Mouse (Mus musculus) Muller cell, postnatal 12 days (primary cell): Measurements from ENCODE around the gene Olfr1116.
"Not testable (repeated sequence)": the region's sequence is repeated elsewhere in the genome, so short reads cannot be mapped to it uniquely, and the experiment has no call there.

ENCODE experiments used
- DNase-seq: peaks from one replicate; pipeline ENCODE4 v3.0.0-alpha.2; 2015; ENCODE audit errors: inconsistent ontology term

The Olfr1116 gene

GRCm38 (mm10) chr2:87267234-87267633 lies at the start of gene Olfr1116:
Gene Olfr1116 (plus strand): TSS chr2:87267534.
- no peak for DNase-seq

DNA sequence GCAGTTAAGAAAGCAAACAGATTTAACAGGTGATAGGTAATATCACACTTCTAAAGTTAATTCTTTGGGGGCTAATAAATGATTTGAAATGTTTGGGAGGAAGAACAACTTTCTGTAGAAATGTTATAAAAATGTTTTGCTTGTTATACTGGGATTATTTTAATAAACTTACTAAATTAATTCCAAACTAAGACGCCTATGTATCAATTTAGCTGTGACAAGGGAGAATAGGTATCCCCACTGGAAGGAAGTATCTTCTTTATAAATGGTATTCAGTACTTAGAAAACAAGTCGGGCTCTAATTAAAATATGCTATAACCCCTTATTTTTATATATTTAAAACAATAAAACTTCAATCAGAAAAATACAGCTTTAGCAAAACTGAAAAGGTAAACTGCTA lies 19.6 kb upstream of the Olfr1116 start, which contains the start of gene Olfr1115:
Gene Olfr1115, plus strand, starts transcription at position 301 of the 400 bp plus-strand sequence.
- DNase-seq, result no peak

GRCm38 (mm10) chr2:87293977-87294376 lies 26.6 kb downstream of the Olfr1116 start:
- not testable (repeated sequence) for DNase-seq

DNA sequence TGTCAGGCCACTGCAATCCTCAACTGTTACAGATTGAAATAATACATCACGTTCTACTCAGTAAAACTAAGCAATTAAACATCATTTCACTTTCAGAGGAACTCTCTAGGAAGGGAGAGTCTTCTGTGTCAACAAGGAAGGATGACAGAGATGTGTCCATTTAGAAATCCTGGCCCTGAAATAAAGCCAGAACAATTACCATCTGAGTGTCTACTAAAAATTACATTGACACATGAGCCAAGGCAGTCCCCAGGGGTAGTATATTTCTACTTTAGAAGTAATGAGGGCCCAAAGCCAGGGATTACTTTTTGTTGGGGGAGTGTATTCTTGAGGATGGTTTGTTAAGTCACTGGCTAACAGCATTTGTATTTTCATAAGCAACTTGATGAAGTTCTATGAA lies 39.9 kb downstream of the Olfr1116 start, which contains the start of gene Olfr1118:
Gene Olfr1118, plus strand, starts transcription at position 301 of the 400 bp plus-strand sequence.
- DNase-seq, result no peak
